Mouse (Mus musculus): Measurements from ENCODE around the gene Npr2.

GRCm38 (mm10) chr4:43631956-43632920 is 503 bp downstream of the Npr2 start:
- TF ChIP-seq CTCF (IDR thresholded peaks at IDR 0.05; ENCODE audit: low read depth) = no peak; the same call in 1 of the 2 replicates
- TF ChIP-seq EP300 (optimal IDR thresholded peaks at IDR 0.05) = no peak
